Mouse (Mus musculus): ENCODE measurements around the gene Olfr617. TPM values are rescaled to one million over a fixed set of nuclear protein-coding genes. Genes with fewer than 3 reads are reported as not detected.
"Not testable (repeated sequence)": the region's sequence is repeated elsewhere in the genome, so short reads cannot be mapped to it uniquely, and the experiment has no call there.

Olfr617 gene
- total RNA-seq (2021): not detected

- no peak for DNase-seq
- intact Hi-C loops (cut with DNase I): no loop called here
These were observed at the start of gene Olfr617 for GRCm38 (mm10) chr7:103572761-103573160. Gene Olfr617, plus strand, starts transcription at chr7:103573061.

GRCm38 (mm10) chr7:103542617-103543016 lies 30.2 kb upstream of the Olfr617 start, which contains the start of gene Olfr612:
Gene Olfr612, minus strand, starts transcription at chr7:103542717.
- intact Hi-C loops (cut with DNase I); DNase-seq: not testable (repeated sequence)

- no peak for DNase-seq
- intact Hi-C loops (cut with DNase I): no loop called here
These were observed 25.1 kb upstream of the Olfr617 start, which contains the start of gene Olfr613 for GRCm38 (mm10) chr7:103547774-103548173. Gene Olfr613, plus strand, starts transcription at chr7:103548074.

GRCm38 (mm10) chr7:103555779-103556178 lies 17.1 kb upstream of the Olfr617 start, which contains the start of gene Olfr615:
Gene Olfr615, plus strand, starts transcription at chr7:103556079.
- intact Hi-C loops (cut with DNase I): no loop called here

GRCm38 (mm10) chr7:103569043-103569442 lies 3.8 kb upstream of the Olfr617 start, which contains the start of gene Olfr616:
Gene Olfr616, minus strand, starts transcription at chr7:103569143.
- intact Hi-C loops (cut with DNase I): loop anchor here (10.0 kb wide), 1 partner anchor 74 kb away; the partner anchor contains the start of gene Olfr609
- DNase-seq: no peak

More at GRCm38 (mm10) chr7:103555779-103556178, 17.1 kb upstream of the Olfr617 start, which contains the start of gene Olfr615:
- DNase-seq: no peak

- intact Hi-C loops (cut with DNase I): no loop called here
- DNase-seq: no peak
These were observed 16.9 kb downstream of the Olfr617 start, which contains the start of gene Olfr618 for GRCm38 (mm10) chr7:103589803-103590202. Gene Olfr618, plus strand, starts transcription at chr7:103590103.

- intact Hi-C loops (cut with DNase I): no loop called here
- DNase-seq: no peak
These were observed 27.4 kb downstream of the Olfr617 start, which contains the start of gene Olfr619 for GRCm38 (mm10) chr7:103600275-103600674. Gene Olfr619, plus strand, starts transcription at chr7:103600575.

GRCm38 (mm10) chr7:103607425-103607824 lies 34.6 kb downstream of the Olfr617 start:
- intact Hi-C loops (cut with DNase I): no loop called here
- DNase-seq: no peak

GRCm38 (mm10) chr7:103612434-103612833 lies 39.6 kb downstream of the Olfr617 start, which contains the start of gene Olfr620:
Gene Olfr620, minus strand, starts transcription at chr7:103612534.
- intact Hi-C loops (cut with DNase I): no loop called here
- no peak for DNase-seq

Small RNAs within 50 kb of the gene (microRNA-seq; reads per million reads assigned to microRNA genes)
- 0 reads per million in 2 experiments for gene Gm26506

Other genes starting within 250 kb of the Olfr617 start
- gene Olfr598, start 249.5 kb upstream of the Olfr617 start, total RNA-seq (2021): not detected
- gene Olfr599, start 237.1 kb upstream of the Olfr617 start, total RNA-seq (2021): not detected
- gene Olfr600, start 223.4 kb upstream of the Olfr617 start, total RNA-seq (2021): not detected
- not detected for gene Olfr601, start 210.4 kb upstream of the Olfr617 start, total RNA-seq (2021)
- gene Olfr603, start 186.9 kb upstream of the Olfr617 start, total RNA-seq (2021): not detected
- gene Usp17lc, start 158.0 kb upstream of the Olfr617 start, total RNA-seq (2021): not detected
- gene Olfr605, start 127.6 kb upstream of the Olfr617 start, total RNA-seq (2021): not detected
- gene Olfr606, start 124.0 kb upstream of the Olfr617 start, total RNA-seq (2021): not detected
- gene Olfr607, start 108.9 kb upstream of the Olfr617 start, total RNA-seq (2021): not detected
- gene Olfr608, start 103.2 kb upstream of the Olfr617 start, total RNA-seq (2021): under 1 TPM; 0.17 to 0.62 TPM
- gene Olfr609, start 75.0 kb upstream of the Olfr617 start, total RNA-seq (2021): not detected
- gene Olfr610, start 60.9 kb upstream of the Olfr617 start, total RNA-seq (2021): not detected
- gene Olfr611, start 52.2 kb upstream of the Olfr617 start, total RNA-seq (2021): not detected
- gene Olfr612, start 30.3 kb upstream of the Olfr617 start, total RNA-seq (2021): not detected
- not detected for gene Olfr613, start 25.0 kb upstream of the Olfr617 start, total RNA-seq (2021)
- gene Olfr615, start 17.0 kb upstream of the Olfr617 start, total RNA-seq (2021): not detected
- not detected for gene Olfr616, start 3.9 kb upstream of the Olfr617 start, total RNA-seq (2021)
- gene Olfr618, start 17.0 kb downstream of the Olfr617 start, total RNA-seq (2021): not detected
- gene Olfr619, start 27.5 kb downstream of the Olfr617 start, total RNA-seq (2021): not detected
- not detected for gene Olfr620, start 39.5 kb downstream of the Olfr617 start, total RNA-seq (2021)
- gene Olfr622, start 69.6 kb downstream of the Olfr617 start, total RNA-seq (2021): not detected
- not detected for gene Olfr623, start 90.6 kb downstream of the Olfr617 start, total RNA-seq (2021)
- gene Olfr624, start 98.1 kb downstream of the Olfr617 start, total RNA-seq (2021): not detected
- gene Olfr625-ps1, start 109.7 kb downstream of the Olfr617 start, total RNA-seq (2021): not detected
- not detected for gene Olfr243, start 141.6 kb downstream of the Olfr617 start, total RNA-seq (2021)
- gene Olfr628, start 157.3 kb downstream of the Olfr617 start, total RNA-seq (2021): not detected
- not detected for gene Olfr629, start 171.9 kb downstream of the Olfr617 start, total RNA-seq (2021)
- gene Olfr630, start 184.3 kb downstream of the Olfr617 start, total RNA-seq (2021): not detected
- not detected for gene Olfr69, start 198.5 kb downstream of the Olfr617 start, total RNA-seq (2021)
- gene Olfr68, start 206.6 kb downstream of the Olfr617 start, total RNA-seq (2021): not detected
- gene Olfr67, start 218.8 kb downstream of the Olfr617 start, total RNA-seq (2021): not detected
- 1,000 to 10,000 TPM in 1 of 2 experiments, 100 to 1,000 TPM in 1; 560 to 1,219 TPM for gene Hbb-bt, start 240.9 kb downstream of the Olfr617 start, total RNA-seq (2021)

Measured in heart, postnatal 10 days (tissue).